8 mouse cellular contexts compared by ENCODE assay signal in genomic region chr8:25441057-25441441, GRCm38 (mm10).
DNase-seq lines count a peak whose midpoint lies in the region; ATAC-seq and TF ChIP-seq lines count a peak whose summit lies in the region.

No protein-coding gene starts in this region.

- H3K9me3 ChIP-seq in kidney, embryonic 15.5 days (replicated peaks), result no peaks in the 10 kb centered on the region
- H3K9me3 ChIP-seq in hindbrain, embryonic 14.5 days (ENCODE audit: control insufficient read depth, low read length), result no peaks in the 10 kb centered on the region
- H3K9me3 ChIP-seq in neural tube, embryonic 13.5 days, result no peaks in the 10 kb centered on the region

- peak overlapping the region; percentile 24 for H3K4me3 ChIP-seq in kidney, embryonic 15.5 days (replicated peaks)
- H3K4me3 ChIP-seq in hindbrain, embryonic 14.5 days (replicated peaks; ENCODE audit: low read length), result no peak overlapping the region
- H3K4me3 ChIP-seq in neural tube, embryonic 13.5 days, result no peak overlapping the region
- H3K4me3 ChIP-seq in thymus, adult 2 months (ENCODE audit: control insufficient read depth, insufficient read depth, low read length), result no peak overlapping the region

- peaks cover 37% of the 10 kb centered on the region for H3K4me1 ChIP-seq in kidney, embryonic 15.5 days
- no peaks in the 10 kb centered on the region for H3K4me1 ChIP-seq in hindbrain, embryonic 14.5 days (replicated peaks; ENCODE audit: control insufficient read depth, insufficient read depth, low read length)
- peaks cover 14% of the 10 kb centered on the region for H3K4me1 ChIP-seq in neural tube, embryonic 13.5 days (replicated peaks)
- no peaks in the 10 kb centered on the region; the same call in 1 of the 2 replicates for H3K4me1 ChIP-seq in thymus, adult 2 months (replicated peaks; ENCODE audit: control insufficient read depth, insufficient read depth, low read length)

- TF ChIP-seq POLR2A in thymus, adult 2 months (IDR thresholded peaks at IDR 0.05; ENCODE audit: control insufficient read depth, extremely low read depth, insufficient read depth, low read length, poor library complexity), result no peak

- no peak for TF ChIP-seq CTCF in thymus, adult 2 months (IDR thresholded peaks at IDR 0.05; ENCODE audit: borderline replicate concordance, control insufficient read depth, extremely low read depth, insufficient read depth, low read length, poor library complexity)

- H3K27ac ChIP-seq in kidney, embryonic 15.5 days, result peak overlapping the region; percentile 83
- no peak overlapping the region for H3K27ac ChIP-seq in hindbrain, embryonic 14.5 days
- H3K27ac ChIP-seq in neural tube, embryonic 13.5 days (replicated peaks), result no peak overlapping the region
- H3K27ac ChIP-seq in thymus, adult 2 months (ENCODE audit: control insufficient read depth, insufficient read depth, low read length), result no peak overlapping the region

- 11% methylated on average over 6 of the region's 6 CpGs for WGBS in kidney, embryonic 15.5 days
- WGBS in hindbrain, embryonic 14.5 days, result 46% methylated on average over 6 of the region's 6 CpGs
- 37% methylated on average over 6 of the region's 6 CpGs for WGBS in neural tube, embryonic 13.5 days
- WGBS in thymus, adult 2 months, result 44% methylated on average over 6 of the region's 6 CpGs

- H3K4me2 ChIP-seq in kidney, embryonic 15.5 days, result peak overlapping the region; percentile 57
- peak overlapping the region; percentile 8; the same call in 1 of the 2 replicates for H3K4me2 ChIP-seq in hindbrain, embryonic 14.5 days (replicated peaks)
- peak overlapping the region; percentile 36 for H3K4me2 ChIP-seq in neural tube, embryonic 13.5 days

- H3K27me3 ChIP-seq in kidney, embryonic 15.5 days, result no peaks in the 10 kb centered on the region
- H3K27me3 ChIP-seq in hindbrain, embryonic 14.5 days (ENCODE audit: control insufficient read depth, insufficient read depth, low read length), result no peaks in the 10 kb centered on the region
- 0 out of 2 replicates have a peak, but pooled peaks cover 3% of the 10 kb centered on the region for H3K27me3 ChIP-seq in neural tube, embryonic 13.5 days
- peaks cover 3% of the 10 kb centered on the region; the same call in 1 of the 2 replicates for H3K27me3 ChIP-seq in thymus, adult 2 months (ENCODE audit: control insufficient read depth, insufficient read depth, low read length)

- ATAC-seq in kidney, embryonic 15.5 days (replicated peaks; ENCODE audit: low FRiP score), result no peak
- no peak for ATAC-seq in hindbrain, embryonic 14.5 days (ENCODE audit: low FRiP score)
- ATAC-seq in neural tube, embryonic 13.5 days (ENCODE audit: low read depth), result no peak

- 0 out of 2 replicates have a peak overlapping the region, but pooled peaks have one; percentile 23 for H3K9ac ChIP-seq in kidney, embryonic 15.5 days
- H3K9ac ChIP-seq in hindbrain, embryonic 14.5 days, result no peak overlapping the region
- peak overlapping the region; percentile 38; the same call in 1 of the 2 replicates for H3K9ac ChIP-seq in neural tube, embryonic 13.5 days

- H3K36me3 ChIP-seq in kidney, embryonic 15.5 days, result no peaks in the 10 kb centered on the region
- no peaks in the 10 kb centered on the region for H3K36me3 ChIP-seq in hindbrain, embryonic 14.5 days (replicated peaks; ENCODE audit: control insufficient read depth, insufficient read depth)
- no peaks in the 10 kb centered on the region for H3K36me3 ChIP-seq in neural tube, embryonic 13.5 days
- H3K36me3 ChIP-seq in thymus, adult 2 months (ENCODE audit: control insufficient read depth, insufficient read depth, low read length), result no peaks in the 10 kb centered on the region

- peak; percentile 58 for DNase-seq in embryo, embryonic 11 days
- DNase-seq in embryo, embryonic 10.5 days (ENCODE audit: low spot score), result no peak
- DNase-seq in kidney, postnatal 25 days, result no peak
- no peak for DNase-seq in hindbrain, embryonic 14.5 days (ENCODE audit: low spot score)
- DNase-seq in thymus, adult 2 months, result no peak
- DNase-seq in embryo, embryonic 10 days (ENCODE audit: low spot score), result no peak
